Mouse (Mus musculus): ENCODE data around the gene Gm49325. TPM values are rescaled to one million over a fixed set of nuclear protein-coding genes. Genes with fewer than 3 reads are reported as not detected.
A peak's percentile ranks its signal among the peaks of the same experiment; 100 is the strongest.

The Gm49325 gene
- total RNA-seq, 2 experiments from 2014 or later, result 15.5 to 15.7 TPM

GRCm38 (mm10) chr10:77589117-77589516 is 16.9 kb upstream of the Gm49325 start:
- DNase-seq, result no peak

GRCm38 (mm10) chr10:77589749-77590148 is 16.2 kb upstream of the Gm49325 start:
- DNase-seq, result no peak

- peak; percentile 55 to 56 for DNase-seq
Observed at GRCm38 (mm10) chr10:77590812-77591211, 15.2 kb upstream of the Gm49325 start.

GRCm38 (mm10) chr10:77591546-77591945 is 14.5 kb upstream of the Gm49325 start:
- no peak for DNase-seq

- DNase-seq, result no peak
Observed at GRCm38 (mm10) chr10:77596060-77596459, 9.9 kb upstream of the Gm49325 start.

GRCm38 (mm10) chr10:77603021-77603420 is 3.0 kb upstream of the Gm49325 start:
- no peak for DNase-seq

GRCm38 (mm10) chr10:77604111-77604510 is 1.9 kb upstream of the Gm49325 start:
- no peak for DNase-seq

- DNase-seq, result no peak
Observed at GRCm38 (mm10) chr10:77604958-77605357, 1.0 kb upstream of the Gm49325 start.

GRCm38 (mm10) chr10:77605368-77605767 is 629 bp upstream of the Gm49325 start:
- DNase-seq, result peak in 1 of 2 experiments; percentile 64

- no peak for DNase-seq
Observed at GRCm38 (mm10) chr10:77606855-77607254, 858 bp downstream of the Gm49325 start.

- no peak for DNase-seq
Observed at GRCm38 (mm10) chr10:77607441-77607840, 1.4 kb downstream of the Gm49325 start.

GRCm38 (mm10) chr10:77608589-77608988 is 2.6 kb downstream of the Gm49325 start:
- DNase-seq, result no peak

- no peak for DNase-seq
Observed at GRCm38 (mm10) chr10:77610221-77610961, 4.4 kb downstream of the Gm49325 start.

- peak; percentile 88 to 94 for DNase-seq
Observed at GRCm38 (mm10) chr10:77613409-77613808, 7.4 kb downstream of the Gm49325 start.

- DNase-seq, result no peak
Observed at GRCm38 (mm10) chr10:77615647-77616046, 9.7 kb downstream of the Gm49325 start.

GRCm38 (mm10) chr10:77616166-77616565 is 10.2 kb downstream of the Gm49325 start:
- DNase-seq, result no peak

GRCm38 (mm10) chr10:77616926-77617325 is 10.9 kb downstream of the Gm49325 start:
- DNase-seq, result no peak

GRCm38 (mm10) chr10:77621546-77621945 is 15.5 kb downstream of the Gm49325 start:
- no peak for DNase-seq

- peak; percentile 95 to 96 for DNase-seq
Observed at GRCm38 (mm10) chr10:77622055-77622988, 16.3 kb downstream of the Gm49325 start, which contains the start of gene Ube2g2. Ube2g2 (plus strand) TSS chr10:77622275.

- peak; percentile 83 to 85 for DNase-seq
Observed at GRCm38 (mm10) chr10:77623069-77623492, 17.1 kb downstream of the Gm49325 start.

- DNase-seq, result no peak
Observed at GRCm38 (mm10) chr10:77623639-77624400, 17.8 kb downstream of the Gm49325 start.

- DNase-seq, result peak; percentile 81 to 88
Observed at GRCm38 (mm10) chr10:77624570-77624995, 18.6 kb downstream of the Gm49325 start.

All from heart, adult 18-20 months (tissue).